Mouse (Mus musculus) kidney, embryonic 16.5 days (tissue): ENCODE measurements around the gene Cyth4. TPM values are rescaled to one million over a fixed set of nuclear protein-coding genes. Genes with fewer than 3 reads are reported as not detected.

Experiments
- ATAC-seq: fragments of 200-750 bp; cut with Nextera tagmentation; 2 replicates; pipeline ENCODE4 v1.8.0; 2017; ENCODE audit warnings: moderate TSS enrichment; ENCODE audit not compliant: low FRiP score, low TSS enrichment
- H3K27ac ChIP-seq: fragments of 300-500 bp; sonication (generic); 2 replicates; pipeline ENCODE4 v1.5.1; 2014; ENCODE audit warnings: low read length
- H3K27me3 ChIP-seq: fragments of 300-500 bp; sonication (generic); 2 replicates; pipeline ENCODE4 v1.6.1; 2014; ENCODE audit warnings: low read length, control low read depth, mixed read lengths; ENCODE audit not compliant: insufficient read depth
- H3K36me3 ChIP-seq: fragments of 300-500 bp; sonication (generic); 2 replicates; pipeline ENCODE4 v1.6.1; 2014; ENCODE audit warnings: low read length, control low read depth, mixed read lengths; ENCODE audit not compliant: insufficient read depth
- H3K4me1 ChIP-seq: fragments of 300-500 bp; sonication (generic); 2 replicates; pipeline ENCODE4 v1.6.1; 2014; ENCODE audit warnings: low read length, control low read depth, mixed read lengths; ENCODE audit not compliant: insufficient read depth
- H3K4me2 ChIP-seq: fragments of 300-500 bp; sonication (generic); replicated peaks from 2 replicates; pipeline ENCODE4 v1.6.1; 2014; ENCODE audit warnings: low read depth, low read length
- H3K4me3 ChIP-seq: fragments of 300-500 bp; sonication (generic); 2 replicates; pipeline ENCODE4 v1.5.1; 2014; ENCODE audit warnings: mild to moderate bottlenecking, low read length
- H3K9ac ChIP-seq: fragments of 300-500 bp; sonication (generic); replicated peaks from 2 replicates; pipeline ENCODE4 v1.6.1; 2014; ENCODE audit warnings: low read length
- H3K9me3 ChIP-seq: fragments of 300-500 bp; sonication (generic); 2 replicates; pipeline ENCODE4 v1.6.1; 2016; ENCODE audit warnings: low read length, control low read depth
- WGBS: fragments of 180-500 bp; shearing (Covaris S2); extraction: QIAGEN DNeasy Blood & Tissue Kit; methylation state at CpG from one replicate; pipeline ENCODE4 v1.1.7; 2014; 5-methylcytosine and 5-hydroxymethylcytosine counted together
- polyA plus RNA-seq: library from polyadenylated mRNA; unstranded; fragments of >200 nt; fragmentation: Nextera tagmentation; extraction: Ambion mirVana; gene quantifications from 2 replicates; pipeline ENCODE4 v1.2.1, GENCODE M21; 2015

Gene Cyth4
- polyA plus RNA-seq, 1 experiment from 2014 or later = 7.7 TPM

DNA sequence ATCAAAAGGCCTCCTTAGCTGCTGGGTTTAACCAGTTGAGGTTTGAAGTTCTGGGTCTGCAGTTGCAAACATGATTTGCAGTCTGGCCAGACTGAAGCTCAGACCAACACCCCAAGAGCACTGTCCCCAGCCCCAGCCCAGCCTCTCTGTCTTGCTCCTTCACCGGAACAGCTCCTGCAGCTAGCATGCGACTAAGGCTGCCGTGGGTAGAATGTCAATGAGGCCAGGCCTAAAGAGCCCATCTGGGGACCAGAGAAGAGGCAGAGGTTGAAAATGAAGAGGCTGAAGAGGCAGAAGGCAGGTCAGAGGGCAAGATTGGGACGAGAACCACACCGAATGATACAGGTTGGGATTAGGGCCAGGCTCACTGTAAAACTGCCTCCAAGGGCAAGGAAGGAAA, 36.6 kb downstream of the Cyth4 start:
- 77% methylated on average over 5 of the region's 5 CpGs for WGBS
- ATAC-seq = no peak
- Histone ChIP-seq H3K4me2 (no peak overlapping the region), H3K27ac (no peak overlapping the region), H3K27me3 (no peaks in the 10 kb centered on the region), H3K4me3 (no peak overlapping the region), H3K9me3 (no peaks in the 10 kb centered on the region), H3K9ac (no peak overlapping the region), H3K36me3 (no peaks in the 10 kb centered on the region), H3K4me1 (peaks cover 13% of the 10 kb centered on the region; the same call in 1 of the 2 replicates)

DNA sequence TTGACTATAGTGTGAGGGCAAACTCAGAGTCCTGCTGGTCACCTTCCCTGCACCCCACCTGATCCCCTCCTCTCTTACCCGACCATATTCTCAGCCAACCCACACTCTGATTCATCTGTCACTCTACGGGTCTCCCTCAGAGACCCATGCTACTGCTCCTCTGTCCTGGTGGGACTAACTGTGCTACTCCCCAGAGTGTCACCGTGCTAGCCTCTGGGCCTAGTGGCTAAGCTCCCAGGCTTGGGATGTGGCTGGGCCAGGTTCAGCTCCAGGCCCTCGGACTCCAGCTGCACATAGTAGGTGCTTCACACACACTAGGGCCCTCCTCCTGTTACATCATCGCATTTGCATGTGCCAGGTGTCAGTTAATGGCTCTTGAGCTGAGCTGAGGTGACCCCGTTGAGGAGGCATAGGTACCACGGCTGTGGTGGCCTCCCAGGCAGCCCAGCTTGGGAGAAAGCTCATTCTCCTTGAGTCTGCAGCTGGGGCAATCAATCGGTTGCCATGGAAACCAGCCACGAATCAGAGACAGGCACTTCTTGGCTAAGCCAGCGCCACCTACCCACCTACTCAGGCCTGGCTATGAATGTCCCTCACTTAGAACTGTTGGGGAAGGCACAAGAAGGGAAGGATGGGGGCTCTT, 37.4 kb downstream of the Cyth4 start:
- Histone ChIP-seq H3K4me2 (no peak overlapping the region), H3K27ac (no peak overlapping the region), H3K9ac (no peak overlapping the region), H3K9me3 (no peaks in the 10 kb centered on the region), H3K4me3 (no peak overlapping the region), H3K27me3 (no peaks in the 10 kb centered on the region), H3K4me1 (peaks cover 13% of the 10 kb centered on the region; the same call in 1 of the 2 replicates), H3K36me3 (no peaks in the 10 kb centered on the region)
- no peak for ATAC-seq
- 32% methylated on average over 10 of the region's 10 CpGs for whole genome bisulfite sequencing

DNA sequence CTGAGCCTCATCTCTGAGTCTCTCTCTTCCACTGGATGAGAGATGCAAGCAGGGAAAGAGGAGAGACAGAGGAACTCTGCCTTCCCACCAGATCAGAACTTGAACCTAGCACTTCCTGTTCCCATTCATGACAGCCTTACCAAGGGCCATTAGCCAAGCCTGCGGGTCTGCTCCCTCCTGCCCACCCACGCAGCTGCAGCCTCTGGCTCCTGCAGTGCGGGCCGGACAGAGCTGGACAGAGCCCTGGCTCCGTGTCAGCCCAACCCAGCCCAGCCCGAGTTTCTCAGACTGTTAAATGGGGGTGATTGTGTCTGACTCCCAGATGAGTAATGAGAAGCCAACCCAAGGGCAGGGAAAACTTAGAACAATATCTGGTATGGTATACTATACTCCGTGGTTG, 38.4 kb downstream of the Cyth4 start:
- Histone ChIP-seq H3K4me1 (peaks cover 13% of the 10 kb centered on the region; the same call in 1 of the 2 replicates), H3K27me3 (0 out of 2 replicates have a peak, but pooled peaks cover 2% of the 10 kb centered on the region), H3K4me2 (no peak overlapping the region), H3K9ac (no peak overlapping the region), H3K27ac (no peak overlapping the region), H3K4me3 (no peak overlapping the region), H3K9me3 (no peaks in the 10 kb centered on the region), H3K36me3 (no peaks in the 10 kb centered on the region)
- WGBS = 14% methylated on average over 7 of the region's 7 CpGs
- ATAC-seq = peak; percentile 72; the same call in 1 of the 2 replicates

DNA sequence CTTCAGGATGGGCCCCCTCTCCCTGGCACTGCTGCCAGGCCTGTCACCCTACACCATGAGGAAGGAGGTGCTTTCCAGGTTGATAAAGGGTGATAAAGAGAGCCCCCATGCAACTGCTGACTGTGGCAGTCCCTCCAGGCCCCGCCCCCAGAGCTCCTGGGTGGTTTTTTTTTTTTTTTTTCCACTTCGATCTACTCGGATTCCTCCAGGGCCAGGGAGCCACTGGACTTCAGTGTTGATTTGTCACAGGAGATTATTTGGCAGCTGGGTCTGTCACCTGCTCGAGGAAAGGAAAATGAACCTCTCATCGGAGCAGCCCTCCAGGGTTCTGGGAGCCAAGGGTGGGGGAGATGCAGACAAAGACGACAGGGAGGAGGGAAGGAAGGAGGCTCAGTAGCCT, 46.8 kb downstream of the Cyth4 start:
- no peak overlapping the region for H3K4me2 ChIP-seq
- no peaks in the 10 kb centered on the region for H3K4me1 ChIP-seq
- H3K4me3 ChIP-seq = no peak overlapping the region
- no peak overlapping the region for H3K27ac ChIP-seq
- 0 out of 2 replicates have a peak, but pooled peaks cover 3% of the 10 kb centered on the region for H3K27me3 ChIP-seq
- ATAC-seq = no peak
- 13% methylated on average over 6 of the region's 6 CpGs for WGBS
- no peak overlapping the region for H3K9ac ChIP-seq
- H3K9me3 ChIP-seq = no peaks in the 10 kb centered on the region
- H3K36me3 ChIP-seq = no peaks in the 10 kb centered on the region

DNA sequence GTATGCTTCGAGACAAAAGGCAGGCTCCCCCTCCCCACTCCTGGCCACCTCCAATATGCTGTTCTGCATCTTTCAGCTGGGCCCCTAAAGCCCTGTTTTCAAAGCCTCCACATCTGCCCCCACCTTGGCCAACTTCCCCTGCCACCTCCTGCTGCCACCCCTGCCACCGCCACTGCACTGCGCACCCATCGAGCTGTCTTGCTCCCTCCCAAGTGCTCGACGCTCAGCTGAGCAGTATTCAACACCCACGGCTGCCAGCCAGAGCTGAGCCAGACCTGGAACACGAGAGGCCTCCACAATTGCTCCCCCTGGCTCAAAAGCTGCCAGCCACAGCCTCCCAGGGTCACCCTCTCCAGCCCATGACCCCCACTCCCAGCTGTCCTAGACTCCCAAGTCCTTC, 47.8 kb downstream of the Cyth4 start:
- H3K27ac ChIP-seq = no peak overlapping the region
- H3K9ac ChIP-seq = no peak overlapping the region
- H3K9me3 ChIP-seq = no peaks in the 10 kb centered on the region
- H3K4me3 ChIP-seq = no peak overlapping the region
- 52% methylated on average over 8 of the region's 8 CpGs for WGBS
- H3K27me3 ChIP-seq = 0 out of 2 replicates have a peak, but pooled peaks cover 3% of the 10 kb centered on the region
- ATAC-seq = no peak
- H3K36me3 ChIP-seq = no peaks in the 10 kb centered on the region
- H3K4me2 ChIP-seq = no peak overlapping the region
- H3K4me1 ChIP-seq = no peaks in the 10 kb centered on the region

DNA sequence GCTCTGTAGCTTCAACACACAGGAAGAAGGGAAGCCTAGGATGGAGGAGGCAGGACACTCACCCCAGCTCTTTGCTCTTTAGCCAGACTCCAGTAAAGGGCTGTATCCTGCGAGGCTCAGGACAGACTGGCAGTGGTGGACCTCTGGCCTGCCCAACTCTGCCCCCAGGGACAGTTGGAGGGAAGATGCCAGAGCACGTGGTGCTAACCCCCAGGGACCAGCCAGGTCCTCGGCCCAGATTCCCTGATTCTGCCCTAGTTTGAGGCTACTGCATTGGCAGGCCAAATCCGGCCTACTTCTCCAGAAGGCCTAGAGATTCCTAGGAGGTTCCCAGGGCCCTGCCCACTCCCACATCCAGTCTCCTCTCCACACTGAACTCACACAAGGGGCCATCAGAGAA, 50.9 kb downstream of the Cyth4 start:
- ATAC-seq = no peak
- no peaks in the 10 kb centered on the region for H3K36me3 ChIP-seq
- H3K4me2 ChIP-seq = no peak overlapping the region
- no peak overlapping the region for H3K4me3 ChIP-seq
- H3K27ac ChIP-seq = no peak overlapping the region
- H3K27me3 ChIP-seq = no peaks in the 10 kb centered on the region
- H3K9ac ChIP-seq = no peak overlapping the region
- no peaks in the 10 kb centered on the region for H3K9me3 ChIP-seq
- no peaks in the 10 kb centered on the region for H3K4me1 ChIP-seq
- WGBS = 86% methylated on average over 4 of the region's 4 CpGs

DNA sequence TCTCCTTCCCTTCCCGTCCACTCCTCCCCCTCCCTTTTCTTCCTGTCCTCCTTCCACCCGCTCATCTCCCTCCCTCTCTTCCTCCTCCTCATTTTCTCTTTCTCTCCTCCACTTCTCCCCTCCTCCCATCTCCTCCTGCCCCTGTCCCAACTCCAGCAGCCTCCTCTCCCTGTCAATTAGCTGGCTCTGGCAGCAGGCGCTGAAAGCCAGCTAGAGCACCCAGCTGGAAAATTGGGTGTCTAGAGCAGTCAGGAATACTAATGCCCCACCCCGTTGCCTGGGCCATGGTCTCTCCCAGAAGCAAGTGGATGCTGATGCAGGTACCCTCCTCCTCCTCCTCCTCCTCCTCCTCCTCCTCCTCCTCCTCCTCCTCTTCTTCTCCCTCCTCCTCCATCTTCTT, 54.3 kb downstream of the Cyth4 start:
- WGBS = 25% methylated on average over 4 of the region's 4 CpGs
- Histone ChIP-seq H3K36me3 (no peaks in the 10 kb centered on the region), H3K4me3 (no peak overlapping the region), H3K9me3 (no peaks in the 10 kb centered on the region), H3K27ac (no peak overlapping the region), H3K9ac (no peak overlapping the region), H3K4me2 (no peak overlapping the region), H3K27me3 (no peaks in the 10 kb centered on the region; the same call in 1 of the 2 replicates), H3K4me1 (no peaks in the 10 kb centered on the region)
- ATAC-seq = no peak

DNA sequence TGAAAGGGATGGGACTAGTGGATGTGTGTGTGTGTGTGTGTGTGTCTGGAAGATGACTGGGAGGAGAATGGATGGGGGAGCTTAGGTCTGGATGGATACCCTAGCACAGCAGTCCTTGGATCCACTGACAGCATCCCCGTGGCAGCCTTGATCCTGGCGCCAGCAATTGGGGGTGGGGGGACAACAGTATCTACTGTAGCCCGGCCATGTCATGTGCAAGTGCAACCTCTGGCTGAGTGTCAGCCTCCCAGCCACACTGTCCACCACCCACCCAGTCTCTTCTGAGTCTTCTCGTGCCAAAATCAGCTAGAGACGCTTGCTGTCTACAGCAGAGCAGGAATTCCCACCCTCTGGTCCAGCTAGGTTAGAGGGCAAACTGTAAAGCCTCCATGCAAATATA, 67.4 kb downstream of the Cyth4 start:
- no peak overlapping the region for H3K4me2 ChIP-seq
- ATAC-seq = peak; percentile 59; the same call in 1 of the 2 replicates

DNA sequence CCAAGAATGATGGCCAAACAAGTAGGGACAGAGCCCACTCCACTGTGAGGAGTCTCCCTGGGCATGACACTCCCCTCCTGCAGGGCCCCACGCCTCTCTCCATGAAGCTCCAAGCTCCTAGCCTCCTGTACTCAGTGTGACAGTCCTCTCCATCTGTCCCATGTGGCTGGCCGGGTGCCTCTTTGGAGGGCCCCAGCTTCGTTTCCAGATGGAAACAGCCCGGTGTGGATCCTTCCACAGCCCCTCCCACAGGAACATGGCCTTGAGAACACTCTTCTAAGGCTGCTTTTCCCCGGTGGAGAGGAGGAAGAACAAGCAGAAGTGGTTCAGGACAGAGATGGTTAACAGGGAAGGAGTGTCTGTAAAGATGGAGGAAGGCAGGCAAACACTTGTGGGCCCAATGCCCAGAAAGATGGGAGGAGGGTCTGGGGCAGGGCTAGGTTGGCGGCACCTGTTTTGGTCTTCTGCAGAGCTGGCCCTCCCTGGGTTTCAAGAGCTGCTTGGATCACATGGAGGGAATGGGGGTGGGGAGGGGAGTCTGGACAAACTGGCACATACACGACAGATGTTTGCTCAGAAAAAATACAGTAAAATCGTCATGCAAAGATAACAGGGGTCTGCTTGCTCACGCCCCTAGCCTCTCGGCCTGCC, 72.5 kb downstream of the Cyth4 start:
- H3K4me2 ChIP-seq = no peak overlapping the region
- ATAC-seq = no peak
- WGBS = 60% methylated on average over 10 of the region's 10 CpGs

More for the DNA sequence above, 67.4 kb downstream of the Cyth4 start:
- Histone ChIP-seq H3K27ac (no peak overlapping the region), H3K9me3 (no peaks in the 10 kb centered on the region), H3K4me3 (no peak overlapping the region), H3K36me3 (no peaks in the 10 kb centered on the region), H3K27me3 (no peaks in the 10 kb centered on the region), H3K4me1 (no peaks in the 10 kb centered on the region), H3K9ac (no peak overlapping the region)
- 58% methylated on average over 5 of the region's 5 CpGs for WGBS

DNA sequence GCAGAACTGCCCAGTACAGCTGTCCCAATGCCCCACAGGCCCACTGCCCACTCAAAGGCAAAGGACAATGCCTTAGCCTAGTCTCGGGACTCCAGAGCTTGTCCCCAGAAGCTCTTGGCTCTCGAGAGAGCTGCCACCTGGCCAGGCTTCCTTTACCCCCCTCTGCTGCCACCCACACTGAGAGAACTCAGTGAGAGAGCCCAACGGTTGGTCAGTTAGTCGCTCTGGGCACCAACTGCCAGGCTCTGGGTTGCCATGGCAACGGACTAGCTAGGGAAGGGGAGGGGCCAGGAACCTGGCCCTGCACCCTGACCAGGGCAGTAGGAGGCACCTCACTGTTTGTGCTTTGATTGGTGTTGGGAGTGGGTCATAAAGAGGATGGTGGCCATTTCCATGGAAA, 73.5 kb downstream of the Cyth4 start:
- Histone ChIP-seq H3K4me2 (no peak overlapping the region), H3K27me3 (peaks cover 36% of the 10 kb centered on the region), H3K4me3 (no peak overlapping the region), H3K9me3 (no peaks in the 10 kb centered on the region), H3K4me1 (no peaks in the 10 kb centered on the region), H3K36me3 (no peaks in the 10 kb centered on the region), H3K27ac (no peak overlapping the region), H3K9ac (no peak overlapping the region)
- WGBS = 24% methylated on average over 5 of the region's 5 CpGs
- no peak for ATAC-seq

More for the DNA sequence above, 72.5 kb downstream of the Cyth4 start:
- Histone ChIP-seq H3K4me3 (no peak overlapping the region), H3K9ac (no peak overlapping the region), H3K27ac (no peak overlapping the region), H3K27me3 (peaks cover 34% of the 10 kb centered on the region), H3K4me1 (no peaks in the 10 kb centered on the region), H3K36me3 (no peaks in the 10 kb centered on the region), H3K9me3 (no peaks in the 10 kb centered on the region)
